Mouse (Mus musculus) MEL (cell line): ENCODE data around the gene Gnas. TPM values are rescaled to one million over a fixed set of nuclear protein-coding genes. Genes with fewer than 3 reads are reported as not detected.
"Not testable (repeated sequence)": the region's sequence is repeated elsewhere in the genome, so short reads cannot be mapped to it uniquely, and the experiment has no call there.

ENCODE experiments used
- DNase-seq: peaks from one replicate; pipeline ENCODE4 v3.0.0; 2011; ENCODE audit warnings: low read depth, low spot score
- H3K27ac ChIP-seq: 2 replicates; pipeline ENCODE4 v1.5.1; 2012; ENCODE audit warnings: low read depth, mild to moderate bottlenecking, control low read depth, low read length, moderate library complexity; ENCODE audit not compliant: control insufficient read depth
- H3K27me3 ChIP-seq, 2 experiments: fragments of 150-350 bp in 1 of 2; sonication (generic) in 1 of 2; 2 replicates each; pipeline ENCODE4 v1.6.1; 2012; ENCODE audit warnings: low read length in 2 of 2, mild to moderate bottlenecking in 2 of 2, improper control_type of control experiment in 1 of 2, moderate library complexity in 1 of 2; ENCODE audit not compliant: insufficient read depth in 2 of 2, control insufficient read depth in 1 of 2
- H3K36me3 ChIP-seq, 2 experiments: 2 replicates each; pipeline ENCODE4 v1.6.1; 2012 to 2014; ENCODE audit warnings: low read length in 2 of 2, improper control_type of control experiment in 1 of 2, inconsistent platforms in 1 of 2, mild to moderate bottlenecking in 1 of 2; ENCODE audit not compliant: insufficient read depth in 2 of 2, control insufficient read depth in 1 of 2
- H3K4me1 ChIP-seq, 2 experiments: fragments of 150-350 bp in 1 of 2; sonication (generic) in 1 of 2; 2 replicates each; pipeline ENCODE4 v1.6.1; 2012; ENCODE audit warnings: low read length in 2 of 2, improper control_type of control experiment in 1 of 2, mild to moderate bottlenecking in 1 of 2; ENCODE audit not compliant: insufficient read depth in 2 of 2, control insufficient read depth in 1 of 2
- H3K4me3 ChIP-seq, 2 experiments: fragments of 150-350 bp in 1 of 2; sonication (generic) in 1 of 2; 2 replicates each; pipeline ENCODE4 v1.5.1; 2012; ENCODE audit warnings: low read depth in 2 of 2, low read length in 2 of 2, mild to moderate bottlenecking in 2 of 2, moderate library complexity in 2 of 2, control low read depth in 1 of 2, improper control_type of control experiment in 1 of 2; ENCODE audit not compliant: control insufficient read depth in 1 of 2, insufficient read depth in 1 of 2
- H3K79me2 ChIP-seq: 2 replicates; pipeline ENCODE4 v1.6.1; 2012; ENCODE audit warnings: mild to moderate bottlenecking, low read length, moderate library complexity; ENCODE audit not compliant: control insufficient read depth, poor library complexity, insufficient read depth
- H3K9ac ChIP-seq: 2 replicates; pipeline ENCODE4 v1.6.1; 2012; ENCODE audit warnings: low read depth, mild to moderate bottlenecking, control low read depth, low read length, moderate library complexity; ENCODE audit not compliant: control insufficient read depth, poor library complexity, severe bottlenecking
- H3K9me3 ChIP-seq: fragments of 150-350 bp; sonication (generic); replicated peaks from 2 replicates; pipeline ENCODE4 v1.6.1; 2012; ENCODE audit warnings: mild to moderate bottlenecking, low read length, improper control_type of control experiment, moderate library complexity; ENCODE audit not compliant: insufficient read depth
- CHD1 ChIP-seq: IDR thresholded peaks from 2 replicates; pipeline ENCODE4 v1.6.1; 2012; ENCODE audit warnings: low read depth, mild to moderate bottlenecking, inconsistent platforms, low read length, improper control_type of control experiment
- CHD2 ChIP-seq: IDR thresholded peaks from 2 replicates; pipeline ENCODE4 v1.6.1; 2011; ENCODE audit warnings: low read length, improper control_type of control experiment
- CTCF ChIP-seq, 3 experiments: IDR thresholded peaks in 2 of 3; conservative IDR thresholded peaks in 1 of 3; 2 replicates each; pipeline ENCODE4 v1.5.1; 2011 to 2012; ENCODE audit warnings: low read length in 3 of 3, low read depth in 2 of 3, mild to moderate bottlenecking in 2 of 3, improper control_type of control experiment in 1 of 3, inconsistent platforms in 1 of 3, mixed read lengths in 1 of 3, moderate library complexity in 1 of 3; ENCODE audit not compliant: control insufficient read depth in 1 of 3, insufficient read depth in 1 of 3, poor library complexity in 1 of 3, severe bottlenecking in 1 of 3
- E2F4 ChIP-seq: IDR thresholded peaks from 2 replicates; pipeline ENCODE4 v1.6.1; 2011; ENCODE audit warnings: low read depth, low read length, improper control_type of control experiment, borderline replicate concordance
- ELF1 ChIP-seq: IDR thresholded peaks from 2 replicates; pipeline ENCODE4 v1.6.1; 2014; ENCODE audit warnings: low read depth, mild to moderate bottlenecking, inconsistent platforms, low read length, improper control_type of control experiment, moderate library complexity
- GABPA ChIP-seq: IDR thresholded peaks from 2 replicates; pipeline ENCODE4 v1.6.1; 2012; ENCODE audit warnings: low read depth, mild to moderate bottlenecking, inconsistent platforms, low read length, improper control_type of control experiment, moderate library complexity
- HCFC1 ChIP-seq: IDR thresholded peaks from 2 replicates; pipeline ENCODE4 v1.6.1; 2012; ENCODE audit warnings: low read depth, mild to moderate bottlenecking, inconsistent platforms, low read length, improper control_type of control experiment, moderate library complexity
- JUND ChIP-seq: IDR thresholded peaks from 2 replicates; pipeline ENCODE4 v1.6.1; 2011; ENCODE audit warnings: low read depth, mild to moderate bottlenecking, improper control_type of control experiment, low read length
- MAFK ChIP-seq: IDR thresholded peaks from 2 replicates; pipeline ENCODE4 v1.6.1; 2011; ENCODE audit warnings: low read depth, mild to moderate bottlenecking, low read length, improper control_type of control experiment, borderline replicate concordance
- MXI1 ChIP-seq: IDR thresholded peaks from 2 replicates; pipeline ENCODE4 v1.6.1; 2011; ENCODE audit warnings: mild to moderate bottlenecking, low read depth, low read length, improper control_type of control experiment
- MYC ChIP-seq: IDR thresholded peaks from 2 replicates; pipeline ENCODE4 v1.6.1; 2011; ENCODE audit warnings: low read depth, mild to moderate bottlenecking, low read length, improper control_type of control experiment, moderate library complexity
- POLR2A ChIP-seq, 2 experiments: IDR thresholded peaks; 2 replicates each; pipeline ENCODE4 v1.6.1; 2011 to 2012; ENCODE audit warnings: low read length in 2 of 2, mild to moderate bottlenecking in 2 of 2, control low read depth in 1 of 2, improper control_type of control experiment in 1 of 2, low read depth in 1 of 2, moderate library complexity in 1 of 2; ENCODE audit not compliant: control insufficient read depth in 1 of 2, insufficient read depth in 1 of 2, poor library complexity in 1 of 2
- POLR2AphosphoS2 ChIP-seq: IDR thresholded peaks from 2 replicates; pipeline ENCODE4 v1.6.1; 2011; ENCODE audit warnings: low read length, improper control_type of control experiment
- RCOR1 ChIP-seq: IDR thresholded peaks from 2 replicates; pipeline ENCODE4 v1.6.1; 2012; ENCODE audit warnings: low read depth, mild to moderate bottlenecking, inconsistent platforms, low read length, improper control_type of control experiment
- TBP ChIP-seq: IDR thresholded peaks from 2 replicates; pipeline ENCODE4 v1.8.0; 2011; ENCODE audit warnings: low read depth, low read length, improper control_type of control experiment
- USF1 ChIP-seq: IDR thresholded peaks from 2 replicates; pipeline ENCODE4 v1.6.1; 2014; ENCODE audit warnings: low read depth, mild to moderate bottlenecking, inconsistent platforms, low read length, improper control_type of control experiment, moderate library complexity
- USF2 ChIP-seq, 2 experiments: IDR thresholded peaks; 2 replicates each; pipeline ENCODE4 v1.6.1; 2011 to 2012; ENCODE audit warnings: improper control_type of control experiment in 2 of 2, low read length in 2 of 2, borderline replicate concordance in 1 of 2, inconsistent platforms in 1 of 2, low read depth in 1 of 2, mild to moderate bottlenecking in 1 of 2; ENCODE audit not compliant: insufficient read depth in 1 of 2
- ZC3H11A ChIP-seq: IDR thresholded peaks from 2 replicates; pipeline ENCODE4 v1.6.1; 2012; ENCODE audit warnings: low read depth, mild to moderate bottlenecking, inconsistent platforms, low read length, improper control_type of control experiment
- ZMIZ1 ChIP-seq: IDR thresholded peaks from 2 replicates; pipeline ENCODE4 v1.6.1; 2012; ENCODE audit warnings: low read depth, mild to moderate bottlenecking, inconsistent platforms, low read length, improper control_type of control experiment, moderate library complexity
- ZNF384 ChIP-seq: IDR thresholded peaks from 2 replicates; pipeline ENCODE4 v1.6.1; 2012; ENCODE audit warnings: low read depth, mild to moderate bottlenecking, inconsistent platforms, low read length, improper control_type of control experiment
- polyA plus RNA-seq, 2 experiments: library from polyadenylated mRNA; stranded (reverse) in 1 of 2; unstranded in 1 of 2; fragments of >175 nt in 1 of 2; fragments of >200 nt in 1 of 2; gene quantifications; 2 replicates each; pipeline versions ENCODE4 v1.2.1 to v1.2.4; 2012; ENCODE audit warnings: low replicate concordance in 2 of 2, low read depth in 1 of 2; ENCODE audit not compliant: insufficient read length in 2 of 2, insufficient read depth in 1 of 2, missing spikeins in 1 of 2
- total RNA-seq: library from RNA; depleted of rRNA; stranded (reverse); fragments of 300-350 nt; gene quantifications from 2 replicates; pipeline ENCODE4 v1.2.3, GENCODE M21; 2012

Gnas gene
- total and polyA plus RNA-seq, 3 experiments = 273 to 447 (median 383) TPM

- Histone ChIP-seq H3K27ac (no peak within 1 kb of the TSS), H3K4me1 (peaks cover 2 to 5% of the 10 kb centered on the region in 2 experiments; a peak in 2 of 4 replicates), H3K9ac (no peak within 1 kb of the TSS), H3K36me3 (peaks cover 14 to 18% of the 10 kb centered on the region in 2 experiments), H3K27me3 (no peaks in the 10 kb centered on the region; a peak in 1 of 4 replicates), H3K79me2 (no peaks in the 10 kb centered on the region; the same call in 1 of the 2 replicates), H3K4me3 (no peak within 1 kb of the TSS), H3K9me3 (no peaks in the 10 kb centered on the region)
- peak; percentile 5 for DNase-seq
- TF ChIP-seq ZMIZ1 (no peak), RCOR1 (no peak), E2F4 (no peak), GABPA (no peak), CHD1 (no peak), TBP (no peak), MXI1 (no peak)
Observed at GRCm38 (mm10) chr2:174346612-174346998, 62.5 kb downstream of the Gnas start, which contains the start of gene Gm20721. Gm20721 (minus strand) TSS chr2:174346712.

DNA sequence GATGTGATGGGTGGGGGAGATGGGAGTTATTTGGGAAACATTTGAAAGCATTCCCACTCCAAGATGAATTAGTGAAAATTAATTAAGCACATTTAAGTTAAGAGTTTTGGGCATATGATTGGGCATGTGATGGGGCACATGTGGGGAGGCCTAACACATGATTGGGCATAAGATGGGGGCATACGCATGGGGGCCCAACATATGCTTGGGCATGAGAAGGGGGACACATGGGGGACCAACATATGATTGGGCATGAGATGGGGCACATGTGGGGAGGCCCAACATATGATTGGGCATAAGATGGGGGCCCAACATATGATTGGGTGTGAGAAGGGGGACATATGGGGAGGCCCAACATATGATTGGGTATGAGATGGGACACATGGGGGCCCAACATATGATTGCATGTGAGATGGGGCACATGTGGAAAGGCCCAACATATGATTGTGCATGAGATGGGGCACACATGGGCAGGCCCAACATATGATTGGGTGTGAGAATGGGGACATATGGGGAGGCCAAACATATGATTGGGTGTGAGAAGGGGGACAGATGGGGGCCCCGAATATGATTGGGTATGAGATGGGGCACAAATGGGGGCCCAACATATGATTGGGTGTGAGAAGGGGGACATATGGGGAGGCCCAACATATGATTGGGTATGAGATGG is 63.0 kb downstream of the Gnas start:
- not testable (repeated sequence) for H3K9me3 ChIP-seq, DNase-seq, H3K4me1 ChIP-seq, H3K9ac ChIP-seq, H3K4me3 ChIP-seq, H3K79me2 ChIP-seq, H3K27ac ChIP-seq, H3K27me3 ChIP-seq
- H3K36me3 ChIP-seq = peaks cover 13 to 18% of the 10 kb centered on the region in 2 experiments

GRCm38 (mm10) chr2:174358516-174358915 is 74.4 kb downstream of the Gnas start:
- Histone ChIP-seq H3K79me2 (no peaks in the 10 kb centered on the region), H3K36me3 (no peaks in the 10 kb centered on the region), H3K27ac (no peak overlapping the region), H3K27me3 (peaks cover 2 to 3% of the 10 kb centered on the region in 2 experiments; a peak in 1 of 4 replicates), H3K9me3 (no peaks in the 10 kb centered on the region), H3K9ac (no peak overlapping the region), H3K4me1 (no peaks in the 10 kb centered on the region)
- no peak for DNase-seq
- no peak for TF ChIP-seq POLR2A (IDR thresholded peaks at IDR 0.05; ENCODE audit: control insufficient read depth in 1 of 2, insufficient read depth in 1 of 2, low read depth in 1 of 2, low read length in 2 of 2, poor library complexity in 1 of 2)
- TF ChIP-seq USF1 = no peak
- no peak for TF ChIP-seq CHD2
- TF ChIP-seq E2F4 = no peak
- no peak for TF ChIP-seq MYC
- TF ChIP-seq ZC3H11A = no peak
- TF ChIP-seq ELF1 = no peak
- TF ChIP-seq POLR2AphosphoS2 = no peak
- TF ChIP-seq TBP = no peak
- TF ChIP-seq CTCF (IDR thresholded peaks at IDR 0.05 in 2 of 3, conservative IDR thresholded peaks at IDR 0.05 in 1 of 3; ENCODE audit: control insufficient read depth in 1 of 3, insufficient read depth in 1 of 3, low read depth in 2 of 3, low read length in 3 of 3, poor library complexity in 1 of 3, severe bottlenecking in 1 of 3) = no peak
- no peak for TF ChIP-seq MAFK
- TF ChIP-seq ZNF384 = no peak
- no peak for TF ChIP-seq JUND
- no peak for TF ChIP-seq USF2 (IDR thresholded peaks at IDR 0.05; ENCODE audit: borderline replicate concordance in 1 of 2, insufficient read depth in 1 of 2, low read depth in 1 of 2, low read length in 2 of 2)
- no peak for TF ChIP-seq HCFC1
- TF ChIP-seq, all 39 proteins: peak for 0
- no peak overlapping the region for H3K4me3 ChIP-seq
